Mouse (Mus musculus) fibroblast of lung, adult 2 months (primary cell): ENCODE measurements around the gene Tbc1d22a.

Experiments
- DNase-seq: peaks from one replicate; pipeline ENCODE4 v3.0.0-alpha.2; 2011; ENCODE audit warnings: low read depth

Gene Tbc1d22a

GRCm38 (mm10) chr15:86409352-86409751 is 195.1 kb downstream of the Tbc1d22a start:
- DNase-seq: no peak

DNA sequence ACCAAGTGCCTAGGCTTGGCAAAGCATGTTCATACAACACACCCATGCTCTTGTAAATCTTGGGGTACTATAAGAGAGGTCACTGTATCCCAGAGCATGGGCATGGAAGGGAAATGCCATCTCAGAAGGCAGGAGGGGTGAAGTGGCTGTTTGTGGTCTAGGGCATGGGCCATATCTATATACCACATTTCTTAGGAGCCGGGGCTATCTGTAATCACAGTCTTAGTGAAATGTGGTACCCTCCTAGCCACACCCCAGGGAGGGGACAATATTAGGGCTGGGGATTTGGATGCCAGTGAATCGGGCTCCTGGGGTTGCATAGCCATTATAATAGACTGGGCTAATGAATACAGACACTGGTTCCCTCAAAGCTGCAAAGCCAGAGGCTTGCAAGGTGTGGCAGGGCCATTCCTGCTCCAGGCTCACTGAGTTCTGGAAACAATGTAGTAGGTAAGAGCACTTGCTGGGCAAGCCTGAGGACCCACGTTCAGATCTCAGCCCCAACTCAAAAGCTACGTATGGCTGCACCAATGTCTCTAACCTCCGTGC is 197.3 kb downstream of the Tbc1d22a start:
- no peak for DNase-seq

- DNase-seq: no peak
Observed at GRCm38 (mm10) chr15:86415951-86416350, 201.7 kb downstream of the Tbc1d22a start.

- DNase-seq: no peak
Observed at GRCm38 (mm10) chr15:86418436-86418835, 204.2 kb downstream of the Tbc1d22a start.

- no peak for DNase-seq
Observed at GRCm38 (mm10) chr15:86419620-86420019, 205.4 kb downstream of the Tbc1d22a start.

GRCm38 (mm10) chr15:86422858-86423257 is 208.6 kb downstream of the Tbc1d22a start:
- DNase-seq: no peak

GRCm38 (mm10) chr15:86423884-86424283 is 209.6 kb downstream of the Tbc1d22a start:
- no peak for DNase-seq

- no peak for DNase-seq
Observed at GRCm38 (mm10) chr15:86424971-86425370, 210.7 kb downstream of the Tbc1d22a start.

GRCm38 (mm10) chr15:86426364-86427000 is 212.2 kb downstream of the Tbc1d22a start:
- no peak for DNase-seq

- no peak for DNase-seq
Observed at GRCm38 (mm10) chr15:86427439-86427838, 213.2 kb downstream of the Tbc1d22a start.

- DNase-seq: no peak
Observed at GRCm38 (mm10) chr15:86428496-86428895, 214.2 kb downstream of the Tbc1d22a start.

DNA sequence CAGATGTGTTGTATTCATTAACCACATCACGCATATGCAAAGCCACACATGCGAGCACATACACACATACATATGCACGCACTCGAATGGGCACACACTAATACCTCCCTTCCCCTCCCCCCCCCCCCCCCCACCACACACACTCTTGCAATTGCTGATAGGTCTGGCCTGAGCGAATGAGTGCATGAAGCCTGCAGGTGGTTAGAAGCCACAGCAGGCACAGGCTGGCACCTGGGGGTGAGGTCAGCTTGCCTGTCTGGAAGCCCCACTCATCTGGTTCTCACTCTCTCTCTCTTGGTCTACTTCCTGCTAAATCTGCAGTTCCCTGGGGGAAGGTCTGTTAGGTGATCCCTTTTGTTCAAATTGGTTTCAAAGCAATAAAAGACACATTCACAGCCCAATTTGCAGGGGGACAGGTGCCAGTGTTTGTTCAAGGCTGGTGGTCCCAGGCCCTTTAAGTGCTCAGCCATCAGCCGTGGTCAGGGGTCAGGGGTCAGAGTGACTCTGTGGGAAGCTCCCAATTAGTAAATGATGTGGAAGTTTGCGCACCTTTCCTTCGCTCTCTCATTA is 215.6 kb downstream of the Tbc1d22a start:
- no peak for DNase-seq

DNA sequence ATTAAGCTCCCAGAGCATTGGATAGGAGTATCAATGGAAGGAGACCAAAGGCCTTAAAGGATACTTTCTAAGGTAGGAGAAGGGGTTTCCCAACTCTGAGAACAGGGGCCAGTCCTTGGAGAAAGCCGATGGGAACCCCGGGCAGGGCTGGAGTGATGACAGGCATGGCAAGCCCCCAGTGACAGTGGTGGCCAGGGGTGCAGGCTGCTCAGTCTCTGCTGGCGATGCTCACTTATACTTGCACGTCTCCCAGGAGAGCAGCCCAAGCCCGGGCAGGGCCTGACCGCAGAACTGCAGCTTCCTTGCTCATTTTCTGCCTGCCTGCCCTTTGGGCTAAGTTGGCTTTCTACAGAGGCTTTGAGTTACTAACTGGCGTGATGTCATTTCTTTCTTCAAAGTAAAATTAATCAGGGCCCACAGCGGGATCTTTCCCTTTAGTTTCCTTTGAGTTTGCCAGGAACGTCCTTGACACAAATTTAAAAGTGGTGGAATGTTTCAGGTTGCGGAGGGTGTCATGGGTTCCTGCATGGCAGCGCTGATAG is 217.4 kb downstream of the Tbc1d22a start:
- no peak for DNase-seq

- no peak for DNase-seq
Observed at GRCm38 (mm10) chr15:86432791-86433190, 218.5 kb downstream of the Tbc1d22a start.

GRCm38 (mm10) chr15:86433378-86433777 is 219.1 kb downstream of the Tbc1d22a start:
- no peak for DNase-seq

DNA sequence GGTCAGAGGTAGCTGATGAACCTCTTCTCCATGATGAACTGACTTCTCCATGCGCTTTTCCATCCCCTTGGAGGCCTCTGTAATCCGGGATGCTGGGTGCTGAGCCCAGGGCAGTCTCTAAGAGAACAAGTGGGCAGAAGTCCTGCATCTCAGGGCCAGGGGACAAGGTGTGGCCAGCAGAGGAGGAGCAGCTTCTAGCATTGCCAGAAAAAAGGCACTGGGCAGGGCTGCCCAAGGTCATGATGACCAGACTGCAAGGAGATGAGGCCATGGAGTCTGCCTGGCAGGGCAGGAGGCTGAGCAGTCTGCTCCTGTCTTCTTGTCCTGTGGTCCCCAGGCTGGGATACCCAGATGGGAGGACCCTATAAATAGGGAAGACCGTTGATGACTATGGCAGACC is 220.0 kb downstream of the Tbc1d22a start:
- no peak for DNase-seq

GRCm38 (mm10) chr15:86437346-86437745 is 223.1 kb downstream of the Tbc1d22a start:
- DNase-seq: no peak

DNA sequence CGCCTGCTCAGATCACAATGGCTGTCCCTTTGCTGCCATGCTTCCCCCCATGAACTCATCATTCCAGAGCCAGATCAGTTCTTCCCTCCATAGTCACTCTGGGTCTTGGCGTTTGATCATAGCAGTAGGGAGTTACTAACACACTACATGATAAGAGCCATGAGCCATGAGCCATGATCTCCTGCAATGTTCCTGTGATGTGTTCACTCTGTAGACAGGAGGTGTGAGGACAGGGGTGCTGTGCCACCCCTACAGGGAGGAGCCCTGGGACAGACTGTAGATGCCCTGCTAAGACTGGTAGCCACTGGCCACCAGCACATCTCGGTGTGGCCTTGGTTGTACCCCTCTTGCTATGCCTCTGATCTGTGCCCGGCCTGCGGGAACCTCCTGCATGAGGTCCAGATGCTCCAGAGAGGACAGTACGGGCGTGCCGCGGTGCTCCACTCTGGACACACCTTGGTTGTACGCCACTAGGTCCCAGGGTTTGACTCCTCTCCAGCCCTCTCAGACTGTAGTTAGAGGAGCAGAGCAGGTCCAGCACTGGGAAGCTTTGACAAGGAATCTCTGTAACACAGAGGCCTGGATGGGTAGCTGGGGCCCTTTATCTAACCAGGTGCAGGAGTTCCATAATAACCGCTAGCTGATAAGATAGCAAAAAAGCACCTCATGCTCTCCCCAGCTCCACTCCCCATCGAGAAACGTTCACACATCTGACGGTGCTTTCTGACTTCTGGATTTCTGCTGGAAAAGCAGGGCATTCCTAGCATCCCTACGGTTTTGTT is 224.9 kb downstream of the Tbc1d22a start:
- DNase-seq: no peak

GRCm38 (mm10) chr15:86444271-86444670 is 230.0 kb downstream of the Tbc1d22a start:
- DNase-seq: no peak

DNA sequence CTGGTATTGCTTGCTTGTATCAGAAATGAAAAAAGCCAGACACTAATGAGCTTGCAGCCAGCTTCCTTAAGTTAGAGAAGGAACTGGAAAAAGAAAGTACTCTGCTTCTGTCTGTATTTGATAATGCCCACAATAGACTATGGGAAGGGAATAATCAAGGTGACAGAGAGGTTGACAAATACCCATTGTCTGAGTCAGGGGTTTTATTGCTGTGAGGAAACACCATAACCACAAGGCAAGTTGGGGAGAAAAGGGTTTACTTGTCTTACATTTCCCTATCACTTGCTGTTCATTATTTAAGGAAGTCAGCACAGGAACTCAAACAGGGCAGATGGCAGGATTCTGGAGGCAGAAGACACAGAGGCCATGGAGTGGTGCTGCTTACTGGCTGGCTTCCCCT is 231.8 kb downstream of the Tbc1d22a start:
- no peak for DNase-seq

DNA sequence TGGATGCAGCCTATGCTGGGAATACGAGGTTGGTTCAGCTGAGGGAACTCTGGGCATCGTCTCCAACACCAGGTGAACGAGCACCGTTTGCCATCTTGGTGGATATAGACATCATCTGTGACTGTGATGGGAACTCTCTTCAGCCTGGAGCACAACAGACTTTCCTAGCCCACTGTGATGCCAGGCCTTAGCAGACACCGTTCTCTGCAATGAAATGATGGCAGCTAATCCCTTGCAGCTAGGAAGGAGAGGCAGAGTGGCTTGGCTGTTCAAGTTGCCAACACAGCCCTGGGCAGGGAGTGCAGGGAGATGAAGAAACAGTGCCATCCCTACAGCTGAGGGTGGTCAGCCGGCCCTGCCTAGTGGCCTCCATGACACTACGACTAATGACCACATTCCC is 233.0 kb downstream of the Tbc1d22a start:
- DNase-seq: no peak

- no peak for DNase-seq
Observed at GRCm38 (mm10) chr15:86449236-86449635, 235.0 kb downstream of the Tbc1d22a start.

- DNase-seq: no peak
Observed at GRCm38 (mm10) chr15:86449794-86450193, 235.5 kb downstream of the Tbc1d22a start.
